Mouse (Mus musculus): ENCODE results near the gene Ankrd33b.

Gene Ankrd33b

GRCm38 (mm10) chr15:31299258-31299917, 68.1 kb downstream of the Ankrd33b start:
- no peak for DNase-seq

GRCm38 (mm10) chr15:31297777-31298137, 69.8 kb downstream of the Ankrd33b start:
- no peak for DNase-seq

GRCm38 (mm10) chr15:31296882-31297776, 70.4 kb downstream of the Ankrd33b start:
- DNase-seq, result no peak

GRCm38 (mm10) chr15:31294311-31294710, 73.2 kb downstream of the Ankrd33b start:
- no peak for DNase-seq

- DNase-seq, result no peak
Measured at GRCm38 (mm10) chr15:31292627-31293026, 74.9 kb downstream of the Ankrd33b start.

GRCm38 (mm10) chr15:31285695-31286094, 81.8 kb downstream of the Ankrd33b start:
- DNase-seq, result no peak

DNA sequence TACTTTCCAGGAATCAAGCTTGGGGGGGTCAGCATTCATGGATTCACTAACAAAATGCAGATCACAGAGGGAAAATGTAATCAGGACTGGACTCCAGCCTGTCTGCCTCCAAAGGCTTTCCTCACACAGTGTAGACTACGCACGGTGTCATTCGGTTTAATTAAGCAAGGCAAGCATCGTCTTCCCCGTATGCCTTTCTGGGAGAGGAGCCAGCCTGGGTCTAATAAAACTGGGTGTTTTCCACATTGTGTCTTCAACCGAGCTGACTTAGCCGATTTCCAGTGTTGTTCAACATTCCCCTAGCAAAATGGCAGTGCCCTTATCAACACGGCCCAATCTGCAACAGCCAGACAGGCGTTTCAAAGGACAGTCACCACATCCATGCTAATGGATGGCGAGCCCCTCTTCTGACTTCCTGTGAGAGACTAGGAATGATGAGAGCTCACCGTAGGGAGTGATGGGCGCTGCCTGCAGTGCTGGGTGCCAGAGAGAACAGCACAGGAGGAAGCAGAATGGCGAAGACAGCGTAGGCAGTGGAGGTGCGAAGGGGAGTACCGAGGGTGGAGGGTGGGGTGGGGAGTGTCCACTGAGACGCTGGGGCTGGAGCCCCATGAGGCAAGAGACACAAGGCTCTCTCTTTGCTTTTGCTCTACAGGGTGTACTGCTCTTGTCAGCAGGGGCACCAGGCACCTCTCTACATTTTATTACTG, 82.4 kb downstream of the Ankrd33b start:
- DNase-seq, result no peak

DNA sequence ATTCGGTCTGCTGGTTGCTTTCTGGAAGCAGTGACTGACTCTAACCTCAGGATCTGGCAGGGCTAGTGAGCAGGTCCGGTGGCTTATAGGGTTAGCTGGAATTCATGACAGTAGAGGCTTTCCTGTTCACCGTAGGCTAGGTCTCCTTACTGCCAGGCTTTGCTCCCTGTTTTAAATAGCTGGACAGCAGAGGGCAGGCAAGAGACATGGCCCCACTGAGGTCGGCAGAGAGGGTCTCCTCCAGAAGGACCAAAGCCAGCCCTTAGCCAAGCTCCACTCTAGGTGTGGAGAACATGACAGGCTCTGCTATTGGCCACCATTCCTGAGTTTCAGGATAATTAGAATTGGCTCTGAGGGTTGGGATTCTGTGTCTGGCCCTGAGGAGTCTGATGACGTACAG, 83.4 kb downstream of the Ankrd33b start:
- DNase-seq, result no peak

- DNase-seq, result no peak
Measured at GRCm38 (mm10) chr15:31282353-31282752, 85.2 kb downstream of the Ankrd33b start.

DNA sequence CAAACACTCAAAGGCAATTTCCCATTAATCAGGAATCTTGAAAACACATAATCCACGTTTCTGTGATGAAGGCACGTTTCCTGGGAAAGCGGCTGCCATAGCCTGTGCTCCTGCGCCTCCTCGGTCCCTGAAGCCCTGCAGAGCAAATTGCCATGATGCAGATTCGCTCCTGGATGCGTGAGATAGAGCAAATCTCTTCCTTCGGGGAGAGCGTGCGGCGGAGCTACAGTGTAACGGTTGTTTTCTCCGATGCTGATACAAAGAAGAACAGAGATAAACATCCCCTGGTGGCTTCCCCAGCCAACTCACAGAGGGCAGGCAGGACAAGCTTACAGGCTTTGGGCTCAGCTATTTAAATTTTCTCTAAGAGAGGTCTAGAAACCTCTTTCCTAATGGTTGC, 85.7 kb downstream of the Ankrd33b start:
- DNase-seq, result no peak

DNA sequence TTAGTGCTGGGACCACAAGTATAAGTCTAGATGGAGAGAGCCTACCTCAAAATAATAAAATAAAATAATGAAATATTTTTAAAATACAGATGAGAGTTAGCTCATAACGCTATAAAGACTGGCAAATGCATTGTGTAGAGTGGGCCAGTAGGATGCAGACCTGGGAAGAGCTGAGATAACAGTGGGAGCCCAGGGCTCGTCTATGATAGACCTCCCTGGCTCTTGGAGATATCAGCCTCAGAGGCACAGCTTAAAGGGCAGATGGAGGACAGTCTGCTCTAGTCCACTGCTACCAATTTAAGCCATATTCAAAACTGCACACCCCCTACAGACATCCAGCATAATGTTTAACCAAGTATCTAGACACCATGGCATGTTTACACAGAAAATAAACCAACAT, 86.8 kb downstream of the Ankrd33b start:
- DNase-seq, result no peak

- DNase-seq, result no peak
Measured at GRCm38 (mm10) chr15:31280059-31280458, 87.5 kb downstream of the Ankrd33b start.

DNA sequence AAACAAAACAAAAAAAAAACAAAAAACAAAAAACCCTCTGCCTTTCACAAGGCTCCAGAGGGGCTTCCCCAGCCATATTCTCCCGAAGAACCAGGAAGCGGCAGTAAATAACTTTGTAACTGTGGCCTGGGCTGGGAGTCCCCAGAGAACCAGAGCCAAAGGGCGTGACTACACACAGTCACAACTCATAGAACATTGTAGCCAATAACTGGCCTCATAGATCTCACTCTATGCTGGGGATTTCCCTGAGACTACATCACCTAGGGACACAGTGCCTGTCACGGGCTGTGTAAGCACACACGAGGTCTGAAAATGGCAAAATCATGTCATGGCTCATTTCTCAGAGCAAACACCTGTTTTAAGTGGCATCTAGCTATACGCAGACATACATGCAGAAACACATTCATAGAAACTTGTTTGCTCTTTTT, 87.9 kb downstream of the Ankrd33b start:
- no peak for DNase-seq

DNA sequence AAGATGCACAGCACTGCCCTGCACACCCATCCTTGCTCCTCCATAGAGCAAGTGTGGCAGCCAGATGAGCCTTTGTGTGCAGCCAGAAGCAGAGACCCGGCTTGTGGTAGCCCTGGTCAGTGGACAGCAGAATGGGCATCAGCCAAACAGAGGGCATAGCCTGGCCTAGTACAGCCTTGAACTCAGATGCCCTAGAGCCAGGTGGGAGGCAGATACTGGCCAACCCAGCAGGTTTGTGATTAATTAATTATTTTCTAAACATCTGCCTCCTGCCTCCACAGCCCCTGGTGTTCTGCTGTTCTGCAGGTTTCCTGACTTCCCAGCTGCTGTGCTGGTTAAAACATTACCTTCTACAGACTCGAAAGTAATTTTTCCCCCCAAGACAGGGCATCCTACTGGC, 88.4 kb downstream of the Ankrd33b start:
- no peak for DNase-seq

DNA sequence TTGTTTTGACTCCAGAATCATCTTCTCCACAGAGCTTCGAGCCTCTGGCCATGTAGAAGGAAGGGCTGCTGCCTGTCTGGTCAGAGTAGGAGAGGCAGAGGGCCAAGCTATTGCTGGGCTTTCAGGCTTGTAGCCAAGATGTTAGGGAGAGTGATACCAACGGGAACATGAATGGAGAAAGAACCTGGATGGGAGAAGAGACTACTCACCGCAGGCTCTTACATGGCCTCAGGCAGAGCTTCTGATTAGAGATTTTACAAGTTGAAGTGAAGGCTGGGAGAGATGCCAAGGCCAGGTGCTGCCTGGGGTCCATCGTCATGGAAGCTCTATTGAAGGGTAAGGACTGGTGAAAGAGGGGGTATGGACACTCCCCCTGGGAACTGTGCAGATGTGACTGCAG, 89.4 kb downstream of the Ankrd33b start:
- DNase-seq, result no peak

DNA sequence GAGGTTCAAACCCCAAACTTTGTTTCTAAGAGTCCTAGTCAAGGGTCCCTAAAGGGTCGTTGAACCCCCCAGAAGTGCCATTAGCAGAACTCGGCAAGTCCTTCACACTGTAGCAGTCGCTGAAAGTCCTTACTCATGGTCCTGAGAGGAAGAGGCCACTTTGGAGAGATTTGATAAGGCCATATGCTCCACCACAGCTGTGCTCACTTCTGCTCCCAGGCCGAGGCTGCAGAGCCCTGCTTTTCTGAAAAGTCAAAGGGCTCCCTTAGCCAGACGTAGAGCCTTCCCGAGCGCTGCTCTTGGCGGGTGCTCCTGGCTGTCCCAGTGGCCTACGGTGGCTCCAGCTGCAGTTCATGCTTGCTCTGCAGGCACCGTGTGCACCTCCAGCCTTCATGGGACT, 94.0 kb downstream of the Ankrd33b start:
- no peak for DNase-seq

- no peak for DNase-seq
Measured at GRCm38 (mm10) chr15:31272695-31273094, 94.8 kb downstream of the Ankrd33b start.

DNA sequence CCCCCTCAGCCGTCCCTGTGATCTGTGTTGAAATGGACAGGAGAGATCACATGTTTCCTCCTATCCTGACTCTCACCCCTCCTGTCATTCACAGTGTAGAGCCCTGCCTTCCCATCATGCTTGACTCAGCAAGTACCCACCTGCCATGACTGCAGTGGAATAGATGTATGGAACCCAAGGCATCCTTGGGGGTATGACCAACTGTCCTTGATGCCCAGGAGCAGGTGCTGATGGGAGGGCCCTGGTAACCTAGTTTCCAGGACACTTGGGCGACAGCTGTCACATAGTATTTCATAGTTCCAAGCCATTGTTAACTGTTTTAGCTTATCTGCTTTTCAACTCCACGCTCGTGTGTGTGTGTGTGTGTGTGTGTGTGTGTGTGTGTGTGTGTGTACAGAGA, 98.0 kb downstream of the Ankrd33b start:
- no peak for DNase-seq

DNA sequence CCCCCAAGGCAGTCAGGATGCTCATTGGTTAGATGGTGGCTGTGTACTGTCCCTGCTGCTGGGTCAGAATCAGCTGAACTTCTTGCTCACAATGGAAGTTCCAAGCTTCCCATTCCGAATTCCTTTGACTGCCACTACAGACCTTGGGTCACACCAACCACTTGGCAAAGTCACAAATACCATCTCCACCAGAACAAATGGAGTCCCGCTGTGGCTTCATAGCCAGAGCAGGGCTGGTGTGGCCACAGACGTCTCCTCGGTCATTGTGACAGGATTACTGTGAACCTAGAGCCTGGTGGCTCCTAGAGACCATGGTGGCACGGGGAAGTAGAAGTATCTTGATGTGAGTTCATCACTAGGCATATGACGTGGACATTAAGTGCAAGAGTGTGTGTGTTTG, 99.4 kb downstream of the Ankrd33b start:
- no peak for DNase-seq

DNA sequence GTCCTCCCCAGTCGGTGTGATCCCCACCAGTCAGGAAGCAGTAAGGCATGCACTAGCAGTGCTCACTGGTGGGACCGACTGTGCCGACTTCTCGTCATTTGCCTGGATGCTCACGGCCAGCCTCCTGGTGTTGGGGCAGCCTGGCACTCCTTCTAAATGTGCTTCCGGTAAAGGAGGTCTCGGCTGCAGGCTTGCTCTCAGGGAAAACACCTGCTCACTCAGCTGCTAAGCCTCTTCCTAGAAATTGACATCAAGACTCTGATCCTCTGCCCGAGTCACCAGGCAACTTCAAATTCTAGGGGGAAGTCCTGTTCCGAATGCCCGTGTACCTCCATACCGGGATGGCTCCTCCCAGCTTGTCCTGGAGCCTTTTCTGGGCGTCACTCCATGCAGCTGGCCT, 101.7 kb downstream of the Ankrd33b start:
- no peak for DNase-seq

- DNase-seq, result no peak
Measured at GRCm38 (mm10) chr15:31265404-31265803, 102.1 kb downstream of the Ankrd33b start.

- DNase-seq, result peak; percentile 80
Measured at GRCm38 (mm10) chr15:31264827-31265226, 102.7 kb downstream of the Ankrd33b start.

DNA sequence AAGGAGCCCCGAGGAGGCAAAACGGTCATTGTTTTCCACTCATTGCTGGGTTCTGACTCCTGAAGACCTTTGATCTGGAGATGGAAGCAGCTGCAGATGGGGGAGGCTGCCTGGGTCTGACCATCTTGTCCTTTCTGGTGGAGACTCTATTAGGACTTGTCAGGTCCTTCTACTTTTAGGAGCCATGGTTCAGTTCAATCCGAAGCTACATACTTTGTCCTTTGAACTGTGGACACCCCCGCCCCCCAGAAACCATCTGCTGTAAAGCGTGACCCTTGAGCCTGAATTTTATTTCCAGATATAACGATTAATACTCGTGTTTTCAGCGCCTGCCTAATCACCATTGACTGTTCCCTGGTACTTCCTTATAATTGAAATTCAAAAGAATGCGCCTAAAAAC, 105.2 kb downstream of the Ankrd33b start:
- DNase-seq, result no peak

GRCm38 (mm10) chr15:31261094-31261493, 106.4 kb downstream of the Ankrd33b start:
- no peak for DNase-seq
